Mouse (Mus musculus): Measurements from ENCODE around the gene Stx18. TPM values are rescaled to one million over a fixed set of nuclear protein-coding genes. Genes with fewer than 3 reads are reported as not detected.

Stx18 gene
- 62.1 and 65.3 TPM in 2 replicates for polyA plus RNA-seq (2016; fragmentation: Nextera tagmentation; extraction: Ambion mirVana)

- Histone ChIP-seq H3K4me1 (replicated peaks) (peaks cover 11% of the 10 kb centered on the region), H3K4me2 (peak within 1 kb of the TSS; percentile 86), H3K36me3 (peaks cover 17% of the 10 kb centered on the region; the same call in 1 of the 2 replicates), H3K4me3 (replicated peaks) (peak within 1 kb of the TSS; percentile 87), H3K9me3 (no peaks in the 10 kb centered on the region), H3K27me3 (peaks cover 9% of the 10 kb centered on the region), H3K9ac (replicated peaks) (peak within 1 kb of the TSS; percentile 83), H3K27ac (peak within 1 kb of the TSS; percentile 71)
- ATAC-seq (ENCODE audit: insufficient number of reproducible peaks, insufficient read depth, low FRiP score, low TSS enrichment, low read depth): peak; percentile 93
- WGBS: under 1% methylated on average over 57 of the region's 57 CpGs
These were observed at the start of gene Stx18 for GRCm38 (mm10) chr5:38038710-38039592. Gene Stx18, plus strand, starts transcription at chr5:38038742.

DNA sequence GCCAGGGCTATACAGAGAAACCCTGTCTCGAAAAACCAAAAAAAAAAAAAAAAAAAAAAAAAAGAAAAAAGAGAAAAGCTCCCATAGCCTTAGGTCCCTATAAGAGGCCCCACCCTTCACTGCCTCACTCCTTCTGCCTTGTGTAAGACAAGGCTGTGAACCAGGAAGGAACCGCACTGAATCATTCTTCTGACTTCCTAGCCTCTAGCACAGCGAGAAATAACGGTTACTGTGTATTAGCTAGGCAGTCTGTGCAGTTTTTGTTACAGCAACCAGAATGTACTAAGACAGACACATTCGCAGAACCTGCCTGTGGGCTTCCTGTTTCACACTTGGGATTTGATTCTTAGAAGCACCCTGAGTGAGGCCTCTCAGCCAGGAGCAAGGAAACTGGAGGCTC lies 46.2 kb upstream of the Stx18 start:
- Histone ChIP-seq H3K4me3 (replicated peaks) (no peak overlapping the region), H3K27me3 (no peaks in the 10 kb centered on the region), H3K4me1 (replicated peaks) (no peaks in the 10 kb centered on the region), H3K9me3 (no peaks in the 10 kb centered on the region), H3K9ac (replicated peaks) (no peak overlapping the region), H3K27ac (no peak overlapping the region), H3K4me2 (no peak overlapping the region), H3K36me3 (no peaks in the 10 kb centered on the region)
- 85% methylated on average over 5 of the region's 5 CpGs for WGBS
- ATAC-seq (ENCODE audit: insufficient number of reproducible peaks, insufficient read depth, low FRiP score, low TSS enrichment, low read depth): no peak

DNA sequence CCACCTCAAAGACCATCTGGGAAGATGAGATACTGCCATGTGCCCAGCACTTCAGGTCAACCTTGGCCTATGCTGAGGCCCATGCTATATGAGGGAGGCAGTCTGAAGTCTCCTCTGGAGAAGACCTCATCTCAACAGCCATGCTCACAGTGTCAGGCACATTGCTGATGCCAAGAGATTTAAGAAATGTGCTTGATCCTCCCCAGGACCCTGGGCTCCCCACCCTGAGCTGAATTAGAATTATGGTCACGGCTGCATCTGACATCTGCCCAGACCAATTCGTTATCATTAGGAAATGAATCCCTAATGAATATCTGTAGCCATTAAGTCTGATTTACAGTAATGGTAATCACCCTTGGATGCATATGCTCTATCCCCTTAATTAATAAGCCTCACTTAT lies 39.7 kb upstream of the Stx18 start:
- no peaks in the 10 kb centered on the region for H3K27me3 ChIP-seq
- H3K9ac ChIP-seq (replicated peaks): no peak overlapping the region
- peaks cover 15% of the 10 kb centered on the region; the same call in 1 of the 2 replicates for H3K4me1 ChIP-seq (replicated peaks)
- no peak for ATAC-seq (ENCODE audit: insufficient number of reproducible peaks, insufficient read depth, low FRiP score, low TSS enrichment, low read depth)
- no peak overlapping the region for H3K4me2 ChIP-seq
- 63% methylated on average over 2 of the region's 2 CpGs for WGBS
- no peak overlapping the region for H3K27ac ChIP-seq
- H3K36me3 ChIP-seq: no peaks in the 10 kb centered on the region
- H3K4me3 ChIP-seq (replicated peaks): no peak overlapping the region
- H3K9me3 ChIP-seq: no peaks in the 10 kb centered on the region

DNA sequence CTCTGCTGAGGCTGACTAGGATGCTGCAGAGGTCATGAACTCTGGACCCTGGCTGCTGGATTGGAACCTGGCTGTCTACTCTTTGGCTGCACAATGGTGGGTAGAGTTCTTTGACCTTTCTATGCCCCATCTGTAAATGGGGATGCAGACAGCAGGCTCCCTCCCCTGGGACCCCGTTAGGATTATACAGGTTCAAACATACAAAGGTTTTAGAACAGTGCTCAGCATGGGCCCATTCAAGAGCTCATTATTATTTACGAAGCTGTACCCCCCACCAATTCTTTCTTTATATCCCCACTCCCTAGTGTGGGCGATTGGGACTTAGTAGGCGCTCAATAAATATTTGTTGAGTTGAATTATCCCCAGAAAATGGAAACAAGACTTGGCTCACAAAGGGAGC lies 36.0 kb upstream of the Stx18 start:
- no peak overlapping the region for H3K4me2 ChIP-seq
- no peaks in the 10 kb centered on the region for H3K36me3 ChIP-seq
- H3K27me3 ChIP-seq: no peaks in the 10 kb centered on the region
- ATAC-seq (ENCODE audit: insufficient number of reproducible peaks, insufficient read depth, low FRiP score, low TSS enrichment, low read depth): peak; percentile 76; the same call in 1 of the 2 replicates
- H3K27ac ChIP-seq: peak overlapping the region; percentile 45; the same call in 1 of the 2 replicates
- H3K9ac ChIP-seq (replicated peaks): no peak overlapping the region
- no peak overlapping the region for H3K4me3 ChIP-seq (replicated peaks)
- no peaks in the 10 kb centered on the region for H3K9me3 ChIP-seq
- WGBS: 39% methylated on average over 4 of the region's 4 CpGs
- peaks cover 22% of the 10 kb centered on the region; the same call in 1 of the 2 replicates for H3K4me1 ChIP-seq (replicated peaks)

GRCm38 (mm10) chr5:38004746-38005145 lies 33.8 kb upstream of the Stx18 start:
- Histone ChIP-seq H3K4me2 (no peak overlapping the region), H3K36me3 (no peaks in the 10 kb centered on the region)
- WGBS: 83% methylated on average over 5 of the region's 5 CpGs

DNA sequence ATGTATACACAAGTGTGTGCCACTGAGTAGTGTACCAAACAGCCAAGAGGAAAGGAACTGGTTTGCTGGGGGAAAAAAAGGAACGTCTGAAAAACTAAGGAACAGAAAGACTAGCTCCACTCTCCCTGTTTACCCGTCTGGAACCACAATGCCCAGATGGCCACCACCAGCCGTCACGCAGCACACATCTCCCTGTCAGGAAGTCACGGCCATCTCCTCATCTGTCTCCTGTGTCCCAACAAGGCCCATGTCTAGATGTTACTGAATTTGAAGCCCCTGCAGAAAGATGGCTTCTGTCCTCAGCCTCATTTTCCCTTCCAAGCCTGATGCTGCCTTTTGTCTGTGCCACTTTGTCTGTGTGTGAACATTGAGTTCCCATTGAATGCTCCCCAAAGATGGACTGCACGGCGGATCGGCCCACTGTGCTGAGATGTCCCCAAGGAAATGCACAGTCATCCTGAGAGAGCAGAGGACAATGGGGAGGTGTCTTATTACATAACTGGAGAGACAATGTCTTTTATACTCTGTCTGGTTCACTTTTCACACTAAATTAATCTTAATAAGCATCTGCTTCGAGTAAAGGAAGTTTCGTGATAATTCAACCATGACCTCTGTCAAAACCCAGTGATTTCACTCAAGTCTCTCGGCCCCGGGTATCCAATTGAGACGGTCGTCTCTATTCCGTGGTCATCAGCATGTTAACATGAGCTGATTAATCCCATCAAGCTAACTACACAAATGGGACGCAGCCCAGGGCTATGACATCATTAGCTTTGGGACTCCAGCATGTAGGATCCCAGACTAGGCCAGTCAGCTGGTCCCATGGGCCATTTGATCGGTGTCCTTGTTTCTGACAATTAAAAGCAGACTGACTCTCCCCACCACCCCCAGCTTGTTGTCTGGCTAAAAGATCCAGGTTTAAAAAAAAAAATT lies 31.9 kb upstream of the Stx18 start:
- ATAC-seq (ENCODE audit: insufficient number of reproducible peaks, insufficient read depth, low FRiP score, low TSS enrichment, low read depth): no peak
- Histone ChIP-seq H3K4me2 (no peak overlapping the region), H3K9ac (replicated peaks) (no peak overlapping the region), H3K4me3 (replicated peaks) (no peak overlapping the region), H3K36me3 (no peaks in the 10 kb centered on the region), H3K27me3 (no peaks in the 10 kb centered on the region), H3K4me1 (replicated peaks) (peaks cover 22% of the 10 kb centered on the region; the same call in 1 of the 2 replicates), H3K9me3 (no peaks in the 10 kb centered on the region), H3K27ac (no peak overlapping the region)
- WGBS: 71% methylated on average over 17 of the region's 17 CpGs

More at GRCm38 (mm10) chr5:38004746-38005145, 33.8 kb upstream of the Stx18 start:
- Histone ChIP-seq H3K27ac (no peak overlapping the region), H3K9ac (replicated peaks) (no peak overlapping the region), H3K27me3 (no peaks in the 10 kb centered on the region), H3K4me3 (replicated peaks) (no peak overlapping the region), H3K9me3 (no peaks in the 10 kb centered on the region), H3K4me1 (replicated peaks) (peaks cover 22% of the 10 kb centered on the region; the same call in 1 of the 2 replicates)
- no peak for ATAC-seq (ENCODE audit: insufficient number of reproducible peaks, insufficient read depth, low FRiP score, low TSS enrichment, low read depth)

DNA sequence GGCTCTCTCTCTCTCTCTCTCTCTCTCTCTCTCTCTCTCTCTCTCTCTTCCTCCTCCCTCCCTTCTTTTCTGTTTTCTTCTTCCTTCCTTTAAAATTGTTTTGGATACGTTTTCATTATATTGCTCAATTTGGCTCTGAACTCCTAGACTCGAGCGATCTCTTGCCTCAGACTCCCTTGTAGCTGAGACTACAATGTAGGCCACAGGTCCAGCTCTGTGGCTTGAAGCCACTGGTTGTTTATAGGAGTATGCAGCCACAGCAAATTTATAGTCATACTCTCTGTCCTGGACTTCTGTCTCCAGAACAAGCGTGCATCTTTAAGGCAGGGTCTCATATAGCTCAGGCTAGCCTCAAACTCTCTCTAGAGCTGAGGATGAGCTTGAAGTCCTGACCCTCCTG lies 29.5 kb upstream of the Stx18 start:
- WGBS: 86% methylated on average over 4 of the region's 4 CpGs
- ATAC-seq (ENCODE audit: insufficient number of reproducible peaks, insufficient read depth, low FRiP score, low TSS enrichment, low read depth): no peak
- Histone ChIP-seq H3K27ac (no peak overlapping the region), H3K9ac (replicated peaks) (no peak overlapping the region), H3K4me3 (replicated peaks) (no peak overlapping the region), H3K36me3 (no peaks in the 10 kb centered on the region), H3K4me2 (no peak overlapping the region), H3K27me3 (no peaks in the 10 kb centered on the region), H3K9me3 (no peaks in the 10 kb centered on the region), H3K4me1 (replicated peaks) (peaks cover 7% of the 10 kb centered on the region)

GRCm38 (mm10) chr5:38014916-38015315 lies 23.6 kb upstream of the Stx18 start:
- H3K27me3 ChIP-seq: no peaks in the 10 kb centered on the region
- WGBS: 85% methylated on average over 3 of the region's 3 CpGs
- no peak overlapping the region for H3K4me2 ChIP-seq

DNA sequence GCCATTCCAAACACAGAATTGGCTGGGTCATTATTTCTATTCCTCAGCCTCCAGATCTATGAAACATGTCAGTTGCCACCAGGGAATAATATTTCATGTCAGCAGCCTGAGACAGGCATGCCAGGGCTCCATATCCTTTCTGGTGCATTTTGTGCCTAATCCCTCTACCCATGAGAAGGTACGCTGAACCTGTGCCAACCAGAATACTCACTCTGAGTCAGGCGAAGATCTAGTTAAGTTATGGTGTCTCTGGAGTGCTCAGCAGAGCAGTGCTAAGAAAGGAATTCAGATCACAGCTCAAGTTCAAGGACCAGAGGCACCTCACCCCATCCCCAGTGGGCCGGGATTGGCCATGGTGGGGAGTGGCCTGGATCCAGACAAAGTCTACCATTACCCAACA lies 21.6 kb upstream of the Stx18 start:
- no peak overlapping the region for H3K4me2 ChIP-seq
- ATAC-seq (ENCODE audit: insufficient number of reproducible peaks, insufficient read depth, low FRiP score, low TSS enrichment, low read depth): no peak
- H3K27ac ChIP-seq: no peak overlapping the region
- H3K36me3 ChIP-seq: no peaks in the 10 kb centered on the region
- H3K9me3 ChIP-seq: no peaks in the 10 kb centered on the region
- peaks cover under 1% of the 10 kb centered on the region; the same call in 1 of the 2 replicates for H3K4me1 ChIP-seq (replicated peaks)
- no peak overlapping the region for H3K9ac ChIP-seq (replicated peaks)
- H3K27me3 ChIP-seq: no peaks in the 10 kb centered on the region
- 80% methylated on average over 3 of the region's 3 CpGs for WGBS
- H3K4me3 ChIP-seq (replicated peaks): no peak overlapping the region

More at GRCm38 (mm10) chr5:38014916-38015315, 23.6 kb upstream of the Stx18 start:
- no peaks in the 10 kb centered on the region for H3K9me3 ChIP-seq
- no peak overlapping the region for H3K9ac ChIP-seq (replicated peaks)
- no peaks in the 10 kb centered on the region for H3K36me3 ChIP-seq
- no peak overlapping the region for H3K4me3 ChIP-seq (replicated peaks)
- H3K27ac ChIP-seq: no peak overlapping the region
- no peak for ATAC-seq (ENCODE audit: insufficient number of reproducible peaks, insufficient read depth, low FRiP score, low TSS enrichment, low read depth)
- H3K4me1 ChIP-seq (replicated peaks): peaks cover 2% of the 10 kb centered on the region; the same call in 1 of the 2 replicates

DNA sequence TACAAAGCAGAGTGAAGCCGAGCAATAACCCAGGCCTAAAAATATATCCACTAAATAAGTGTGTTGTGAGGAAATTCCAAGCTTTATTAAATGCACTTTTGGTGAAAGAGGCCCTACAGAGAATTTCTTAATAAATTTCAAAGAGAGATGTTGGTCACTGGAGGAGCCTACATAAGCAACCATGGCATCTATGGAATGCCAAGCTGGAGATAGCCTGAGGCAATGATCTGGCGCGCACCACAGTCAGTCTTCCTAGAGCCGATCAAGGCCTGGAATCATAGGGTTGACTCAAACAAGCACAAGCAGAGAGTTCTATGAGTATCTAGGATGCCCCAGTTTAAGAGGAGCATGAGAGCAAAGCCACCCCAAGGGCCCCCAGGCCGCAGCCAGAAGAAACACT lies 10.9 kb upstream of the Stx18 start:
- Histone ChIP-seq H3K4me1 (replicated peaks) (peaks cover 22% of the 10 kb centered on the region), H3K4me2 (no peak overlapping the region), H3K36me3 (no peaks in the 10 kb centered on the region), H3K4me3 (replicated peaks) (no peak overlapping the region), H3K9me3 (no peaks in the 10 kb centered on the region), H3K9ac (replicated peaks) (no peak overlapping the region), H3K27ac (no peak overlapping the region), H3K27me3 (peaks cover 13% of the 10 kb centered on the region)
- 75% methylated on average over 5 of the region's 5 CpGs for WGBS
- no peak for ATAC-seq (ENCODE audit: insufficient number of reproducible peaks, insufficient read depth, low FRiP score, low TSS enrichment, low read depth)

DNA sequence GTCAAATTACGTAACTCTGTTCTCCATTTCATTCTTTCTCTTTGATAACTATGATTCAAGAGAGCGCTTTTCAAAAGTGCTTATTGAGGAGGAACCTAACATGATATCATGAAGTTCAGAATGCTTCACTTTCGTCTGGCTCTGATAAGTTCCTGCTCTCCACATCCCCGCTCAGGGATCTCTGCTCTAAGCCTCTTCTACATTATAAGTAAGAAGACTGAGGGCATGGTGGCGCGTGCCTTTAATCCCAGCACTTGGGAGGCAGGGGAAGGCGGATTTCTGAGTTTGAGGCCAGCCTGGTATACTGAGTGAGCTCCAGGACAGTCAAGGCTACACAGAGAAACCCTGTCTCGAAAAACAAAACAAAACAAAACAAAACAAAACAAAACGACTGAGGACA lies 268 bp upstream of the Stx18 start:
- Histone ChIP-seq H3K27ac (no peak overlapping the region), H3K9ac (replicated peaks) (peak overlapping the region; percentile 83), H3K27me3 (peaks cover 10% of the 10 kb centered on the region), H3K4me3 (replicated peaks) (peak overlapping the region; percentile 87), H3K4me2 (peak overlapping the region; percentile 86), H3K4me1 (replicated peaks) (peaks cover 13% of the 10 kb centered on the region), H3K36me3 (peaks cover 13% of the 10 kb centered on the region; the same call in 1 of the 2 replicates), H3K9me3 (no peaks in the 10 kb centered on the region)
- ATAC-seq (ENCODE audit: insufficient number of reproducible peaks, insufficient read depth, low FRiP score, low TSS enrichment, low read depth): no peak
- WGBS: 22% methylated on average over 9 of the region's 9 CpGs
